Mouse (Mus musculus): Measurements from ENCODE around the gene Olfml2a.
"Not testable (repeated sequence)": the region's sequence is repeated elsewhere in the genome, so short reads cannot be mapped to it uniquely, and the experiment has no call there.

Olfml2a gene

GRCm38 (mm10) chr2:38986580-38986979, 54.8 kb downstream of the Olfml2a start:
- DNase-seq (ENCODE audit: low spot score in 2 of 2), result no peak

- DNase-seq (ENCODE audit: low spot score in 2 of 2), result no peak
These were observed 55.6 kb downstream of the Olfml2a start for GRCm38 (mm10) chr2:38987371-38987770.

GRCm38 (mm10) chr2:38987803-38988510, 56.2 kb downstream of the Olfml2a start:
- no peak for DNase-seq (ENCODE audit: low spot score in 2 of 2)

- no peak for DNase-seq (ENCODE audit: low spot score in 2 of 2)
These were observed 57.2 kb downstream of the Olfml2a start for GRCm38 (mm10) chr2:38988929-38989328.

GRCm38 (mm10) chr2:38992004-38992403, 60.2 kb downstream of the Olfml2a start:
- DNase-seq (ENCODE audit: low spot score in 2 of 2), result no peak

- DNase-seq (ENCODE audit: low spot score in 2 of 2), result no peak
These were observed 60.7 kb downstream of the Olfml2a start for GRCm38 (mm10) chr2:38992452-38992851.

GRCm38 (mm10) chr2:38997386-38998374, 65.9 kb downstream of the Olfml2a start, which contains the start of gene Wdr38:
Gene Wdr38 (plus strand): TSS chr2:38997476.
- peak; percentile 93 for DNase-seq (ENCODE audit: low spot score in 2 of 2)

GRCm38 (mm10) chr2:38999381-38999780, 67.6 kb downstream of the Olfml2a start:
- DNase-seq (ENCODE audit: low spot score in 2 of 2), result no peak

- no peak for DNase-seq (ENCODE audit: low spot score in 2 of 2)
These were observed 68.3 kb downstream of the Olfml2a start for GRCm38 (mm10) chr2:38999910-39000586.

GRCm38 (mm10) chr2:39000587-39000919, 68.8 kb downstream of the Olfml2a start:
- DNase-seq (ENCODE audit: low spot score in 2 of 2), result no peak

GRCm38 (mm10) chr2:39001866-39002265, 70.1 kb downstream of the Olfml2a start:
- DNase-seq (ENCODE audit: low spot score in 2 of 2), result no peak

GRCm38 (mm10) chr2:39003106-39003505, 71.3 kb downstream of the Olfml2a start:
- DNase-seq (ENCODE audit: low spot score in 2 of 2), result no peak

GRCm38 (mm10) chr2:39003512-39003911, 71.7 kb downstream of the Olfml2a start:
- DNase-seq (ENCODE audit: low spot score in 2 of 2), result no peak

GRCm38 (mm10) chr2:39004372-39004771, 72.6 kb downstream of the Olfml2a start:
- DNase-seq (ENCODE audit: low spot score in 2 of 2), result no peak

- DNase-seq (ENCODE audit: low spot score in 2 of 2), result peak; percentile 89 to 91
These were observed 73.2 kb downstream of the Olfml2a start, which contains the start of gene Arpc5l for GRCm38 (mm10) chr2:39004880-39005435. Gene Arpc5l (plus strand): TSS chr2:39005348.

GRCm38 (mm10) chr2:39005574-39006079, 73.8 kb downstream of the Olfml2a start, which contains the start of gene Rpl35:
Gene Rpl35 (minus strand): TSS chr2:39005624.
- no peak for DNase-seq (ENCODE audit: low spot score in 2 of 2)

GRCm38 (mm10) chr2:39006149-39006730, 74.5 kb downstream of the Olfml2a start:
- no peak for DNase-seq (ENCODE audit: low spot score in 2 of 2)

- peak; percentile 94 to 95 for DNase-seq (ENCODE audit: low spot score in 2 of 2)
These were observed 76.1 kb downstream of the Olfml2a start for GRCm38 (mm10) chr2:39007865-39008264.

- DNase-seq (ENCODE audit: low spot score in 2 of 2), result peak in 1 of 2 experiments; percentile 48
These were observed 76.6 kb downstream of the Olfml2a start for GRCm38 (mm10) chr2:39008350-39008851.

- DNase-seq (ENCODE audit: low spot score in 2 of 2), result no peak
These were observed 77.2 kb downstream of the Olfml2a start for GRCm38 (mm10) chr2:39008954-39009365.

GRCm38 (mm10) chr2:39010144-39010543, 78.4 kb downstream of the Olfml2a start:
- DNase-seq (ENCODE audit: low spot score in 2 of 2), result not testable (repeated sequence)
